Mouse (Mus musculus) frontal cortex, adult (tissue): ENCODE measurements around the gene Colgalt1.

Source experiments
- ATAC-seq: cut with Nextera tagmentation; 2 replicates; pipeline ENCODE4 v1.9.2; 2017; ENCODE audit warnings: mild to moderate bottlenecking, moderate library complexity, mixed read lengths; ENCODE audit not compliant: low TSS enrichment

The Colgalt1 gene

GRCm38 (mm10) chr8:71610822-71611651 is at the start of gene Colgalt1:
TSS of gene Colgalt1 (plus strand) at chr8:71610998.
- ATAC-seq: peak; percentile 97

GRCm38 (mm10) chr8:71561401-71561800 is 49.4 kb upstream of the Colgalt1 start:
- ATAC-seq: peak; percentile 72

GRCm38 (mm10) chr8:71562751-71563150 is 48.0 kb upstream of the Colgalt1 start:
- ATAC-seq: peak; percentile 72

- no peak for ATAC-seq
These were observed 46.8 kb upstream of the Colgalt1 start for GRCm38 (mm10) chr8:71563992-71564391.

GRCm38 (mm10) chr8:71566501-71566900 is 44.3 kb upstream of the Colgalt1 start, which contains the start of gene Nxnl1:
TSS of gene Nxnl1 (minus strand) at chr8:71566601.
- no peak for ATAC-seq

- no peak for ATAC-seq
These were observed 43.2 kb upstream of the Colgalt1 start for GRCm38 (mm10) chr8:71567587-71567986.

- ATAC-seq: no peak
These were observed 42.3 kb upstream of the Colgalt1 start, which contains the start of gene Slc27a1 for GRCm38 (mm10) chr8:71568387-71568937. TSS of gene Slc27a1 (plus strand) at chr8:71568882.

- ATAC-seq: no peak
These were observed 41.9 kb upstream of the Colgalt1 start for GRCm38 (mm10) chr8:71568941-71569340.

GRCm38 (mm10) chr8:71569366-71570290 is 41.2 kb upstream of the Colgalt1 start:
- peak; percentile 62 for ATAC-seq

- ATAC-seq: peak; percentile 74
These were observed 40.4 kb upstream of the Colgalt1 start for GRCm38 (mm10) chr8:71570291-71570954.

GRCm38 (mm10) chr8:71572077-71572476 is 38.7 kb upstream of the Colgalt1 start:
- ATAC-seq: no peak

- peak; percentile 13 for ATAC-seq
These were observed 37.8 kb upstream of the Colgalt1 start for GRCm38 (mm10) chr8:71572847-71573633.

GRCm38 (mm10) chr8:71574426-71574825 is 36.4 kb upstream of the Colgalt1 start:
- no peak for ATAC-seq

GRCm38 (mm10) chr8:71575020-71575419 is 35.8 kb upstream of the Colgalt1 start:
- ATAC-seq: no peak

GRCm38 (mm10) chr8:71577856-71578387 is 32.9 kb upstream of the Colgalt1 start:
- ATAC-seq: no peak

- no peak for ATAC-seq
These were observed 31.8 kb upstream of the Colgalt1 start for GRCm38 (mm10) chr8:71579009-71579408.

GRCm38 (mm10) chr8:71579476-71579875 is 31.3 kb upstream of the Colgalt1 start:
- 0 out of 2 replicates have a peak, but pooled peaks have one; percentile 27 for ATAC-seq

- ATAC-seq: no peak
These were observed 30.6 kb upstream of the Colgalt1 start for GRCm38 (mm10) chr8:71580201-71580600.

GRCm38 (mm10) chr8:71586891-71587290 is 23.9 kb upstream of the Colgalt1 start:
- ATAC-seq: no peak

- no peak for ATAC-seq
These were observed 22.0 kb upstream of the Colgalt1 start for GRCm38 (mm10) chr8:71588762-71589161.
